Mouse (Mus musculus): ENCODE measurements at regions not wholly inside any gene's neighbourhood (a gene's known extent, or its start where the extent isn't known, plus 50 kb on each side); places are given as distances from the start of the nearest gene placed in this dataset.

DNA sequence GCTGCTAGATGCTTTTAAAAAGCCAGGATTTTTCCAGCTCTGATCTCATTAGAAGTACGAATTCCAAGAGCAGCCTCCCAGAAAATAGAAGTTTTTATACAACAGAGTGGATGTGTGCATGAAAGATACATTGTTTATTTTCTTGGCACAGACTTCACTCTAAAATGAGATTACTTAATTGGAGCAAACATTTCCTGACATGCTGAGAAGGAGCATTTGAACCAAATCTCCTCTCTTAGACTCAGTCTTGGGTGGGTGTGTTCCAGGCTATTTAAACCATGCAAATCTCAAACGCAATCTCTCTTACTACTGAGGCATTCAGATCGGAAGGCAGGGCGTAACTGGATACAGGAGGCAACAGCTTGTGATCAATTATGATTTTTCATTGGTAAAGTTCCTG lies 59.2 kb downstream of the Foxd1 start:
- no peak for ATAC-seq (ENCODE audit: insufficient number of reproducible peaks, low FRiP score, low TSS enrichment, low read depth)
- 29% methylated on average over 4 of the region's 4 CpGs for WGBS
- Histone ChIP-seq H3K4me1 (no peaks in the 10 kb centered on the region), H3K4me2 (replicated peaks) (no peak overlapping the region), H3K9ac (no peak overlapping the region), H3K9me3 (replicated peaks) (no peaks in the 10 kb centered on the region), H3K27me3 (0 out of 2 replicates have a peak, but pooled peaks cover 3% of the 10 kb centered on the region), H3K4me3 (replicated peaks) (no peak overlapping the region), H3K27ac (replicated peaks) (no peak overlapping the region), H3K36me3 (no peaks in the 10 kb centered on the region)

All from embryonic facial prominence, embryonic 15.5 days (tissue).